Mouse (Mus musculus) midbrain, embryonic 12.5 days (tissue): Measurements from ENCODE around the gene Zfp120. TPM values are rescaled to one million over a fixed set of nuclear protein-coding genes. Genes with fewer than 3 reads are reported as not detected.

Experiments
- polyA plus RNA-seq: library from polyadenylated mRNA; unstranded; fragments of >200 nt; fragmentation: Nextera tagmentation; extraction: Ambion mirVana; gene quantifications from 2 replicates; pipeline ENCODE4 v1.2.1, GENCODE M21; 2016

Gene Zfp120
- polyA plus RNA-seq, 1 experiment from 2014 or later, result 8.2 TPM

Other genes starting within 250 kb of the Zfp120 start
- not detected in 2 replicates for gene Gm10770, start 43.0 kb upstream of the Zfp120 start, polyA plus RNA-seq
- gene Gm14139, start 45.0 kb upstream of the Zfp120 start, polyA plus RNA-seq, result not detected in 2 replicates
- 10.2 and 10.6 TPM in 2 replicates for gene Zfp937, start 81.4 kb upstream of the Zfp120 start, polyA plus RNA-seq
- gene Gm21994, start 118.9 kb upstream of the Zfp120 start, polyA plus RNA-seq, result 4.1 and 5.0 TPM in 2 replicates
- not detected in 2 replicates for gene Gm14124, start 120.8 kb upstream of the Zfp120 start, polyA plus RNA-seq
- 1.3 and 1.4 TPM in 2 replicates for gene Gm10130, start 187.0 kb upstream of the Zfp120 start, polyA plus RNA-seq
- 11.3 and 11.8 TPM in 2 replicates for gene 3300002I08Rik, start 226.1 kb upstream of the Zfp120 start, polyA plus RNA-seq